Mouse (Mus musculus) megakaryocyte progenitor cell, adult 5-6 weeks (primary cell): ENCODE measurements around the gene Dr1. TPM values are rescaled to one million over a fixed set of nuclear protein-coding genes. Genes with fewer than 3 reads are reported as not detected.

Experiments used
- total RNA-seq, 2 experiments: library from RNA; stranded (forward) in 1 of 2; stranded (reverse) in 1 of 2; fragments of 157-497, 149-512 nt in 1 of 2; fragments of 200-1000 nt in 1 of 2; gene quantifications; 2 replicates each; pipeline versions ENCODE4 v1.2.3 to v1.2.4; 2015 to 2017

Gene Dr1
- total RNA-seq, 2 experiments from 2014 or later = 67.8 to 82.6 TPM

Other genes starting within 250 kb of the Dr1 start
- 101 and 125 TPM in 2 replicates for gene Mtf2, start 203.2 kb upstream of the Dr1 start, total RNA-seq (2015)
- gene Mtf2, start 203.2 kb upstream of the Dr1 start, total RNA-seq (2017) = 102 and 137 TPM in 2 replicates
- 97.4 and 121 TPM in 2 replicates for gene Tmed5, start 136.3 kb upstream of the Dr1 start, total RNA-seq (2015)
- gene Tmed5, start 136.3 kb upstream of the Dr1 start, total RNA-seq (2017) = 91.9 and 98.3 TPM in 2 replicates
- 14.4 and 15.7 TPM in 2 replicates for gene Ccdc18, start 136.0 kb upstream of the Dr1 start, total RNA-seq (2015)
- gene Ccdc18, start 136.0 kb upstream of the Dr1 start, total RNA-seq (2017) = 20.0 and 27.7 TPM in 2 replicates
- gene Pigg, start 43.7 kb downstream of the Dr1 start, total RNA-seq (2015) = 4.2 and 4.8 TPM in 2 replicates
- gene Pigg, start 43.7 kb downstream of the Dr1 start, total RNA-seq (2017) = 6.6 and 8.4 TPM in 2 replicates
- not detected in 2 replicates for gene Gm42517, start 99.0 kb downstream of the Dr1 start, total RNA-seq (2015)
- not detected in 2 replicates for gene Gm42517, start 99.0 kb downstream of the Dr1 start, total RNA-seq (2017)
- not detected in 2 replicates for gene Pde6b, start 119.5 kb downstream of the Dr1 start, total RNA-seq (2015)
- gene Pde6b, start 119.5 kb downstream of the Dr1 start, total RNA-seq (2017) = not detected in 2 replicates
- 245 and 275 TPM in 2 replicates for gene Atp5k, start 165.6 kb downstream of the Dr1 start, total RNA-seq (2015)
- 222 and 254 TPM in 2 replicates for gene Atp5k, start 165.6 kb downstream of the Dr1 start, total RNA-seq (2017)
- 0.59 and 1.6 TPM in 2 replicates for gene Mfsd7a, start 180.0 kb downstream of the Dr1 start, total RNA-seq (2015)
- gene Mfsd7a, start 180.0 kb downstream of the Dr1 start, total RNA-seq (2017) = 1.1 and 1.2 TPM in 2 replicates
- 15.8 and 21.1 TPM in 2 replicates for gene Pcgf3, start 192.3 kb downstream of the Dr1 start, total RNA-seq (2015)
- 7.6 and 10.6 TPM in 2 replicates for gene Pcgf3, start 192.3 kb downstream of the Dr1 start, total RNA-seq (2017)